8 mouse cellular contexts compared by ENCODE assay signal in the genomic region with DNA sequence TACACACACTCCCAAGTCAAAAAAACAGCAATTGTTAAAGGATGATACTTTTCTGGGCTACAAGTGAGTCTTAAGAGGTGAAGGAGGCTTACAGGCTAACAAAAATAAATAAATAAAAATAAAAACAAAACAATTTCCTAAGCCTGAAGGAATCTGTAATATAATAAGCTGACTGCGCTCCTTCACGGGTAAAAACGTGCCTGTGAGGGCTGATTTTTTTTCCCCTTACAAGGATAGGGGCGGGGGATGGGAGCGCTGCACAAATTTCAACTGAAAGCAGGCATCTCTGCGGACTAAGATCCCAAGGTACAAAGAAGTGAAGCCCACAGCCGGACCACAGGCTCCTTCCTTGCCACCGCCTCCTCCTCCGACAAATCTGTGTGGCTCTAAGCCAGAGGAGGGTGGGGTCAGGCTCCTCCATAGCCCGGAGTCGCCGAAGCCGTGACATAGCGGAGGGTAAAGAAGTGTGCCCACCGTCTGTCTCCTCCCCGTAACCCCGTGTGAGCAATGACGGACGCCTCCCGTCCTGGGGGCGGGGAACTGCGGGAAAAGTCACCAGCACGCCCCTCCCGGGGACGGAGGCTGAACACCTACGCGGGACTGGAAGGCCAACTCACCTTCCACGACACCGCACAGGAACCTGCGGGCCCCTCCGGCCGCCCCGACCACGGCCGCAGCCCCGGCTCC. TPM values are rescaled to one million over a fixed set of nuclear protein-coding genes. Genes with fewer than 3 reads are reported as not detected.
DNase-seq lines count a peak whose midpoint lies in the region; ATAC-seq lines count a peak whose summit lies in the region.

No protein-coding gene starts in this region.

- H3K9ac ChIP-seq in neural tube, embryonic 11.5 days (ENCODE audit: low read length) = peak overlapping the region; percentile 98
- peak overlapping the region; percentile 99 for H3K9ac ChIP-seq in midbrain, embryonic 12.5 days (replicated peaks)

- H3K4me2 ChIP-seq in neural tube, embryonic 11.5 days (ENCODE audit: low read depth) = peak overlapping the region; percentile 73
- H3K4me2 ChIP-seq in midbrain, embryonic 12.5 days (replicated peaks) = peak overlapping the region; percentile 70

- ATAC-seq in neural tube, embryonic 11.5 days (ENCODE audit: insufficient read depth, low FRiP score, low TSS enrichment) = peak; percentile 42
- ATAC-seq in midbrain, embryonic 12.5 days (ENCODE audit: low FRiP score, low read depth) = peak; percentile 58; the same call in 1 of the 2 replicates

- H3K4me3 ChIP-seq in neural tube, embryonic 11.5 days (ENCODE audit: low read depth, low read length) = peak overlapping the region; percentile 100
- peak overlapping the region; percentile 99 for H3K4me3 ChIP-seq in embryonic facial prominence, embryonic 10.5 days
- peak overlapping the region; percentile 84 for H3K4me3 ChIP-seq in limb, embryonic 10.5 days
- H3K4me3 ChIP-seq in midbrain, embryonic 12.5 days = peak overlapping the region; percentile 99

- no peaks in the 10 kb centered on the region for H3K27me3 ChIP-seq in neural tube, embryonic 11.5 days (ENCODE audit: control insufficient read depth, insufficient read depth, low read length)
- no peaks in the 10 kb centered on the region for H3K27me3 ChIP-seq in embryonic facial prominence, embryonic 10.5 days (replicated peaks; ENCODE audit: low read depth, poor library complexity, severe bottlenecking)
- no peaks in the 10 kb centered on the region for H3K27me3 ChIP-seq in limb, embryonic 10.5 days (ENCODE audit: low read depth, poor library complexity, severe bottlenecking)
- H3K27me3 ChIP-seq in midbrain, embryonic 12.5 days = no peaks in the 10 kb centered on the region

- peak overlapping the region; percentile 99 for H3K27ac ChIP-seq in neural tube, embryonic 11.5 days (ENCODE audit: low read depth, low read length)
- H3K27ac ChIP-seq in embryonic facial prominence, embryonic 10.5 days (replicated peaks) = peak overlapping the region; percentile 98
- H3K27ac ChIP-seq in limb, embryonic 10.5 days = peak overlapping the region; percentile 95
- peak overlapping the region; percentile 99 for H3K27ac ChIP-seq in midbrain, embryonic 12.5 days (replicated peaks)

- H3K4me1 ChIP-seq in neural tube, embryonic 11.5 days (ENCODE audit: control insufficient read depth, insufficient read depth, low read length) = peaks cover 9% of the 10 kb centered on the region
- H3K4me1 ChIP-seq in embryonic facial prominence, embryonic 10.5 days = peaks cover 31% of the 10 kb centered on the region
- peaks cover 25% of the 10 kb centered on the region for H3K4me1 ChIP-seq in limb, embryonic 10.5 days
- H3K4me1 ChIP-seq in midbrain, embryonic 12.5 days = peaks cover 33% of the 10 kb centered on the region

- 0 out of 2 replicates have a peak, but pooled peaks cover 7% of the 10 kb centered on the region for H3K36me3 ChIP-seq in neural tube, embryonic 11.5 days (ENCODE audit: control insufficient read depth, insufficient read depth, low read length)
- peaks cover 40% of the 10 kb centered on the region for H3K36me3 ChIP-seq in embryonic facial prominence, embryonic 10.5 days (replicated peaks)
- H3K36me3 ChIP-seq in limb, embryonic 10.5 days = peaks cover 42% of the 10 kb centered on the region
- peaks cover 31% of the 10 kb centered on the region for H3K36me3 ChIP-seq in midbrain, embryonic 12.5 days

- peak; percentile 71 for DNase-seq in neural tube, embryonic 11.5 days (ENCODE audit: low spot score)
- DNase-seq in neural tube, embryonic 10.5 days (ENCODE audit: extremely low spot score, low spot score) = no peak
- DNase-seq in embryonic facial prominence, embryonic 10.5 days (ENCODE audit: low spot score) = peak; percentile 82
- DNase-seq in heart, adult 18-20 months = peak; percentile 83 to 85
- peak; percentile 81 for DNase-seq in kidney, adult 18-20 months
- peak; percentile 76 for DNase-seq in limb, embryonic 10.5 days (ENCODE audit: low spot score)
- DNase-seq in spleen, adult 12 weeks (ENCODE audit: low spot score) = peak; percentile 63

- under 1% methylated on average over 34 of the region's 36 CpGs for WGBS in neural tube, embryonic 11.5 days
- WGBS in embryonic facial prominence, embryonic 10.5 days = under 1% methylated on average over 36 of the region's 36 CpGs
- under 1% methylated on average over 36 of the region's 36 CpGs for WGBS in limb, embryonic 10.5 days
- whole genome bisulfite sequencing in midbrain, embryonic 12.5 days = 1% methylated on average over 33 of the region's 36 CpGs

- no peaks in the 10 kb centered on the region for H3K9me3 ChIP-seq in neural tube, embryonic 11.5 days (ENCODE audit: control insufficient read depth, low read length)
- no peaks in the 10 kb centered on the region for H3K9me3 ChIP-seq in embryonic facial prominence, embryonic 10.5 days
- no peaks in the 10 kb centered on the region for H3K9me3 ChIP-seq in limb, embryonic 10.5 days (replicated peaks)
- H3K9me3 ChIP-seq in midbrain, embryonic 12.5 days = no peaks in the 10 kb centered on the region

RNA-seq across cellular contexts. Expression of a gene that starts 1.2 kb away (rescaled TPM):
- polyA plus RNA-seq in neural tube, embryonic 11.5 days (2014; fragmentation: Nextera tagmentation; extraction: Ambion mirVana) = 65.8 and 69.7 TPM in 2 replicates
- 61.3 and 62.3 TPM in 2 replicates for polyA plus RNA-seq in embryonic facial prominence, embryonic 10.5 days (2016; fragmentation: Nextera tagmentation; extraction: Ambion mirVana)
- total RNA-seq in heart, adult 18-20 months (2021) = 10 to 100 TPM; 72.5 to 76.3 TPM
- polyA plus RNA-seq in limb, embryonic 10.5 days (2016; fragmentation: Nextera tagmentation; extraction: Ambion mirVana) = 54.2 and 68.9 TPM in 2 replicates
- polyA plus RNA-seq in midbrain, embryonic 12.5 days (2016; fragmentation: Nextera tagmentation; extraction: Ambion mirVana) = 115 and 123 TPM in 2 replicates

RNA-seq across cellular contexts. Expression of a gene that starts 33.1 kb away (rescaled TPM):
- 10.1 and 10.5 TPM in 2 replicates for polyA plus RNA-seq in neural tube, embryonic 11.5 days (2014; fragmentation: Nextera tagmentation; extraction: Ambion mirVana)
- polyA plus RNA-seq in embryonic facial prominence, embryonic 10.5 days (2016; fragmentation: Nextera tagmentation; extraction: Ambion mirVana) = 12.0 and 12.4 TPM in 2 replicates
- 10 to 100 TPM; 17.5 to 18.3 TPM for total RNA-seq in heart, adult 18-20 months (2021)
- polyA plus RNA-seq in limb, embryonic 10.5 days (2016; fragmentation: Nextera tagmentation; extraction: Ambion mirVana) = 13.3 and 14.9 TPM in 2 replicates
- polyA plus RNA-seq in midbrain, embryonic 12.5 days (2016; fragmentation: Nextera tagmentation; extraction: Ambion mirVana) = 7.7 and 8.4 TPM in 2 replicates

RNA-seq across cellular contexts. Expression of a gene that starts 33.4 kb away (rescaled TPM):
- 2.3 and 4.4 TPM in 2 replicates for polyA plus RNA-seq in neural tube, embryonic 11.5 days (2014; fragmentation: Nextera tagmentation; extraction: Ambion mirVana)
- polyA plus RNA-seq in embryonic facial prominence, embryonic 10.5 days (2016; fragmentation: Nextera tagmentation; extraction: Ambion mirVana) = 0.44 and 0.67 TPM in 2 replicates
- 100 to 1,000 TPM; 176 to 206 TPM for total RNA-seq in heart, adult 18-20 months (2021)
- 0.14 and 0.18 TPM in 2 replicates for polyA plus RNA-seq in limb, embryonic 10.5 days (2016; fragmentation: Nextera tagmentation; extraction: Ambion mirVana)
- polyA plus RNA-seq in midbrain, embryonic 12.5 days (2016; fragmentation: Nextera tagmentation; extraction: Ambion mirVana) = 1.2 and 1.9 TPM in 2 replicates

RNA-seq across cellular contexts. Expression of a gene that starts 39.7 kb away (rescaled TPM):
- 0.23 and 0.72 TPM in 2 replicates for polyA plus RNA-seq in neural tube, embryonic 11.5 days (2014; fragmentation: Nextera tagmentation; extraction: Ambion mirVana)
- polyA plus RNA-seq in embryonic facial prominence, embryonic 10.5 days (2016; fragmentation: Nextera tagmentation; extraction: Ambion mirVana) = 36.9 and 43.2 TPM in 2 replicates
- not detected for total RNA-seq in heart, adult 18-20 months (2021)
- 78.5 and 105 TPM in 2 replicates for polyA plus RNA-seq in limb, embryonic 10.5 days (2016; fragmentation: Nextera tagmentation; extraction: Ambion mirVana)
- polyA plus RNA-seq in midbrain, embryonic 12.5 days (2016; fragmentation: Nextera tagmentation; extraction: Ambion mirVana) = 4.3 and 5.7 TPM in 2 replicates
